Mouse (Mus musculus): ENCODE data around the gene Tnrc6c. TPM values are rescaled to one million over a fixed set of nuclear protein-coding genes. Genes with fewer than 3 reads are reported as not detected.

Tnrc6c gene
- total RNA-seq, 2 experiments from 2014 or later, result 70.1 to 70.4 TPM

DNA sequence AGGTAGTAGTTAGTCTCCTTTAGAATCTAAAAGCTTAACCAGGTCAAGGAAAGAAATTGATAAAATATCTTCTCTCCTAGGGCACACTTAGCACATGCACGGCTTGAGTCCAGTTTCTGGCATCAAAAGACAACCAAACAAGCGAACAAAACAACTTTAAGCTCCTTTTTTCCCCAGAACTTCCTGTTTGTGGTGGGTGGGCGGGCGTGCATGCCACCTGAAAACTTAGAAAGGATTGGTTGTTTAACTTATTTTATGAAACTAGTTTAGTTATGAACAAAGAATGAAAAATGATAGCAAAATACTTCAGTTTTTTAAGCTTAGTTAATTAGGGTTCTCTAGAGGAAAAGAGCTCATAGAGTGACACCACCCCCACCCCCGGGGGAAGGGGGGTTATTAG is 17.5 kb downstream of the Tnrc6c start:
- DNase-seq (ENCODE audit: low spot score in 2 of 2), result no peak

DNA sequence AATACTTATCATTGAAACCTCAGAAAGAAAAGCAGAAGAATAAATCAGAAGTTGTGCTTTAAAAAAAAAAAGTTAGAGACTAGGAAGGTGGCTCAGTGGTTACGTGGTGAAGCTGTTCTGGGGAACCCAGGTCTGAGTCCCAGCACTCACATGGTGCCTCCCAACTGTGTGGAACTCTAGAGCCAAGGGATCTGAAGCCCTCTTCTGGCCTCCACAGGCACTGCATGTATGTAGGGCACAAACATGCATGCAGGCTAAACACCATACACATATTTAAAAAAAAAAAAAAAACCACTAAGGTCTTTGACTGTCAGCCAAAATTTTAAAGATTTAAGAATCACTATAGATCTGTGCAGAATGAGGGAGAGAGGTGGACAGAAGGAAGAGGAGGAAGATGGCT is 20.4 kb downstream of the Tnrc6c start:
- DNase-seq (ENCODE audit: low spot score in 2 of 2), result no peak

DNA sequence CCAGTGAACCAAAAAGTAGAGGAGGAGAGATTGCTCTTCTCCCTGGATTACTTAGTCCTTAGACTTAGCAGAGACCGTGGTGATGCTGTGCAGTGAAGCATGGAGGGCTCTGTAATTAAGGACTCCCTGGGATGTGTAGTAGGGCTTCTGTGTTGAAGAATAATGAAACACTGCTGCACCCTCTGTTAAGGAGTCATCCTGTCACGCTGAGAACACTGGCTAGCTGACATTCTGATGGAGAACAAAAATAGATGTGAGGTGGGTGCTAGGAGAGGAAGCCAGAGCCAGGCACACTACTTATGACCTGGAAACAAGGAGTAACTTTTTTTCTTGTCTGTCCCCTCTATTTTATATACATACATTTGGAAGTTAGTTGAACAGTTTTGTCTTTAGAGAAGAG is 22.6 kb downstream of the Tnrc6c start:
- DNase-seq (ENCODE audit: low spot score in 2 of 2), result no peak

DNA sequence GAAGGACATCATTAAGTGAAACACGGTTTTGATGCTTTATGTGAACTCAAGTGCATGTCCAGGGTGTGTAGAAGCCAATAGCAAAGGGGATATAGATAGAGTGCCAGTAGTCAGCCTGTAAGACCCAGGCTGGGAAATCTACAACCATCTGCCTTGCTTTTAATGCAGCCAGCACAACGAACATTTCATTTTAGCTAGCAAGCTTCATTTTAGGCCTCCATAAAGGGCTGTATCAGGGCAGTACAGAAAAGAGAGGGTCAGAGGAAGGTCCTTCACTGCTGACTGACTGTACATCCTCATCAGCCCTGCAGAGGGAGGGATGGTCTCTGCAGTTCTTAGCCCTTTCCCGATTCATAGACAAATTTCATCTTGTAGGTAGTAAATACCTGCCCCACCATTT is 23.0 kb downstream of the Tnrc6c start:
- DNase-seq (ENCODE audit: low spot score in 2 of 2), result no peak

DNA sequence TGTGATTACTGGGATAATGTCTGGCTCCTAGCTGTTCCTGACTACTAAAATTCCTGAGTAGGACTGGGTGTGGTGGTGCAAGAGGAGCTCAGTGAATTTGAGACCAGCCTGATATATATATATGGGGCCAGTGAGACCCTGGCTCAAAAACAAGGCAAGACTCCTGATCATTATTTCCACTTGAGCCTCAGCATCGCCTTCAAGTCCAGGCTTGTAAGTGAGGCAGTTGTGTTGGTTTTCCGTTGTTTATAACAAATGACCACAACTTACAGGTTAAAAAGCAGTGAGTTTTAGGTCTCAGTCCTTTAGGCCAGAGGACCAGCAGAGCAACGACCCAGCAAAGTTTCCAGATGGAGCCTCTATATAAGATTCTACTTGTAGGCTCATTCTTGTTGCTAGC is 23.5 kb downstream of the Tnrc6c start:
- no peak for DNase-seq (ENCODE audit: low spot score in 2 of 2)

DNA sequence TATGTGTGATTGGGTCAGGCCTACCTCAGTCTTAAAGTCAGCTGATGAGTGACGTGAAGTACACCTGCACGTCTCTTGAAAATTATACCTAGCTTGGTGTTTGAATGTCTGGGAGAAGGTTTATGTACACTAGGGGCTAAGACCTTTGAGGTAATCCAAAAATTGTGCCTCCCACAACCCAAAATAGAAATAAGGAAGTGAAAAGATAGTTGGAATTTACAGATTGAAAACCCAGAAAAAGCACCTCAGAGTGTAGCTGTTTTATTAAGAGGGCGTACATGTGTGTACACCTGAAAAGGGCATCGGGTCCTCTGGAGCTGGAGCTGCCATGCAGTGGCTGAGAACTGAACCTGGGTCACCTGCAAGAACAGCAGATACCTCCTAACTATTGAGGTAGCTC is 24.1 kb downstream of the Tnrc6c start:
- no peak for DNase-seq (ENCODE audit: low spot score in 2 of 2)

DNA sequence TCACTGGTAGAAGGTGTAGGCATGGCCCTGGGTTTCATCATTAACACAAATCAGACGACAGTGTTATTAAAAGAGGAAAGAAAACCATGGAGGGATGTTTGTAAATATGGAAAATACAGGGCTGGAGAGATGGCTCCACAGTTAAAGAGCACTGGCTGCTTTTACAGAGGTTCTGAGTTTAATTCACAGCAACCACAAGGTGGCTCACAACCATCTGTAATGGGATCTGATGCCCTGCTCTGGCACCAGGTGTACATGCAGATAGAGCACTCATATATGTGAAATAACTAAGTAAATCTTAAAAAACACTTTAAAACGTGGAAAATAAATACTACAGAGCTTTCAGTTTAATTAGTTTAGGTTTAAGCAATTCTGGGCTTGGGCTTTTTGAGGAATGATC is 24.7 kb downstream of the Tnrc6c start:
- DNase-seq (ENCODE audit: low spot score in 2 of 2), result no peak

DNA sequence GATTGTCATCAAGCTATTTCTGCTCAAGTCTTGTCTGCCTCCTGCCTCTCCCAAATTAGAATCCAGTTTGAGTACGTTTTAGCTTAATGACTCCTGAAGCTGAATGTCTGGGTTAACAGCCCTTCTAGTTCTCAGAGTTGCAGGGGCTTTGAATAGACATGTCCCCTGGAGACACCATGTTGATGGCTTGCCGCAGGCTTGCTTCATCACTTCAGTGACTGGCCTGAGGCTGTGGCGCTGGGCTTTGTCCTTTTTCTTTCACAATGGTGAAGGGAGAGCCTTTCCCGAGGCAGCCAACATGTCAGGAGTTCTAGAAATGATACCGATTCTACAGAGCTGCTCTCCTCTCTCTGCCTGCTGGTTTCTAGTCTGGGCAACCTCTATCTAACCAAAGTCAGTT is 30.6 kb downstream of the Tnrc6c start:
- DNase-seq (ENCODE audit: low spot score in 2 of 2), result no peak

DNA sequence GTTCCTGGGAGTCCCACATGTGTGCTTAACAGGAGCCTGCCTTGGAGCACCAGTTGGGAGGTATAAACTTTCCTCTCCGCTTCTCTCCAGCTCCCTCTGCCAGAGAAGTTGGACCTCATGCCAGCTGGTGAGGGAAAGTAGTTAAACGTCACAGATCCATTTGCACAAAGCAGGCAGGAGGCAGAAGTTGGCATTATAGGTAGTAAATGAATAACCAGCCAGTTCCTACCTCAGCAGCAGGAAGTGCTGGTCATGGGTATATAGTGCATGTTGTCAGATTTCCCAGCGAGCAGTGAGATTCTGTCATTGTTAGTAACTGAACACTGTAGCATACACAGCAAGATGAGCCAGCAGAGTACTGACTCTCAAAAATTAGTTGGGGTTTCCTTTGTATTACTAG is 31.4 kb downstream of the Tnrc6c start:
- DNase-seq (ENCODE audit: low spot score in 2 of 2), result no peak

DNA sequence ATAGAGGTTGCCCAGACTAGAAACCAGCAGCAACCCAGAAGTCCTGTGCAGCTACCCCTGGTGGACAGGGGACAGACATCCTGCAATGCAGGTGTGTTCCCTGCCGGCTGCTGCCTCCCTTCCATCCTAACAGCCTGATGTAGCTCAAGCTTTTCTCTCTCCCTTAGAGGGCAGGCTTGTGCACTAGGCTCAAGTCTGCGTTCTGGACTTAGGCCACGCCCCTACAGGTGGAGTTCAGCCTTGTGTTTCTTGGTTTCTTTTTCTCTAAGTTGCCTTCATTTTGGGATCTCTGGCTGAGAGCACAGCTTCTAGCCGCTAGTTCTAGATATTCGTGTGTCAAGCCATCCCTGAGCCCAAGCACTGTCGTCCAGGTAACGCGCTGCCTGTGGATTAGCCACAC is 31.9 kb downstream of the Tnrc6c start:
- DNase-seq (ENCODE audit: low spot score in 2 of 2), result no peak

DNA sequence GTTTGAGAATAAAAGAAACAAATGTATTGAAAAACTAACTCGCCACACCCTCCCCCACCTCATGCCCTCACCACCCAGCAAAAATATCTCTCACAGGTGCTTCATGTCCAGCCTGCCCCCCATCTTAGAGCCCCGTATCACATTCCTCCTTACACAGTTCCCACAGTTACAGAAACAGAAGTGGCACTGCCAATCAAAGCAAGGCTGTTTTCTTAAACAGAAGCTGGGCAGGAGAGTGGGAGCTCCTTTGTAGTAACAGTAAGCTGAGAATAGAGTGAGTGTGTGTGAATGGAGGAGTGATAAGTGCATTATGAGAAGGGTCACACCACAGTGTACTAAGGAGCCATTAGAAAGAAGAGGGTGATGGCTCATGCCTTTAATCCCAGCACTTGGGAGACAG is 34.5 kb downstream of the Tnrc6c start:
- no peak for DNase-seq (ENCODE audit: low spot score in 2 of 2)

DNA sequence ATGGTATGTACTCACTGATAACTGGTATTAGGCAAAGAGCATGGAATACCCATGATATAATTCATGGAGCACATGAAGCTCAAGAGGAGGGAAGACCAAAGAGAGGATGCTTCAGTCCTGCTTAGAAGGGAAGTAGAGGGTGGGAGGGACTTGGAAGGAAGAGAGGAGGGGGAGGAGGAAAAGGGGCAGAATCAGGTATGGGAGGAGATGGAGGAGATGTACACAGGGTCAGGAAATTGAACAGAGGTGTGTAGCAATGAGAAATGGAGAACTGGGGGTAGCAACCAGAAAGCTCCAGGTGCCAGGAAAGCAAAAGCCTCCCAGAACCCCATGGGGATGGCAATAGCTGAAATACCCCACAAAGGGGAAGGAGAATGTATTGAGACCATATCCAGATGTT is 37.2 kb downstream of the Tnrc6c start:
- DNase-seq (ENCODE audit: low spot score in 2 of 2), result no peak

DNA sequence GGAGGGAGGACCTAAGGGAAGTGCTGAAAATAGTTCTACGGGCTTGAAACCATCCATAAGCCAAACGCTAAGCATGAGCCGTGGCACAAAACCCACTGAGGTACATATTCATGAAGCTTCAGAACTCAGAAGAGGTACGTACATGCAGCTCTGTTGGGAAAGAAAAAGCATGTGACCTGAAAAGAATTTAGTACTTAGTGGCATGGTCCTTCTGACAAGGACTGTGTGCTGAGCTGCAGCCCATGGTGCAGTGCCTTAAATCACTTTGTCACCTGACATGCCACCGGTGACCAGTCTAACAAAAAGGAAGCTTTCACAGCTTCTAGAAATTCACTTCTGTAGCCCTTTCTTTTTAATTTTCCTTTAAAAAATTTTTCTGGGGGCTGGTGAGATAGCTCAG is 40.0 kb downstream of the Tnrc6c start:
- DNase-seq (ENCODE audit: low spot score in 2 of 2), result no peak

DNA sequence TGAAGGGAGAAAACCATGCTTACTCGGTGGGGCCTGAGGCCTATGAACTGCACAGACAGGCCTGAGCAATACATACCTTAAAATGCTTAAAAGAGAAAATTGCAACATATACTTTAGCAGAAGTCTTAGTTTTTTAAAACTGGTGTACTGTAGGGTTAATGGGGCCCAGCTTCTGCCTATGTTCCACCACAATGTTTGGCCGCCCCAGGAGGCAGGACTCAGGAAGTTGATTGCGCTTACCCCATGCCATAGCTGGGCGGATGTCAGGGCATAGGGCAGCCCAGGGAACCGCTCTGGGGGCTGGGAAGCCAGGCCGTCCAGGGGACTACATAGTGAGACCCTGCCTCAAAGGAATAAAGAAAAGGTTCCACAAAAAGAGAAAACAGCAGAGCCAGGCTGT is 42.5 kb downstream of the Tnrc6c start:
- DNase-seq (ENCODE audit: low spot score in 2 of 2), result no peak

DNA sequence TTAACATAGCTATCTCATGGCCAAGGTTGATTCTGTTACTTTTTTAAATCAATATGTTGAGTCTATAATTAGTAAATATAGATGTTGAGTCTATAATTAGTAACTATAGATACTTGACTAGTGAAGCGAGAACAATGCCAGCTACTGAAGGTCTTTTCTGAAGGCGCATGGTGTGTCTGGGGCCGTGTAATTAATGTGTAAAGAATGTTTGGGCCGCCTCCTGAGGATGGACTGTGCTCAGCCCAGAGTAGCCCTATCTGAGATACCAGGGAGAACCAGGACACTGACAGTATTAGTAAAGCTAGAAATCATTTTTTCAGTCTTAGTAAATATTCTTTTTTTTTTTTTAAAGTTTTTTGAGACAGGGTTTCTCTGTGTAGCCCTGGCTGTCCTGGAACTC is 46.8 kb downstream of the Tnrc6c start:
- DNase-seq (ENCODE audit: low spot score in 2 of 2), result no peak

DNA sequence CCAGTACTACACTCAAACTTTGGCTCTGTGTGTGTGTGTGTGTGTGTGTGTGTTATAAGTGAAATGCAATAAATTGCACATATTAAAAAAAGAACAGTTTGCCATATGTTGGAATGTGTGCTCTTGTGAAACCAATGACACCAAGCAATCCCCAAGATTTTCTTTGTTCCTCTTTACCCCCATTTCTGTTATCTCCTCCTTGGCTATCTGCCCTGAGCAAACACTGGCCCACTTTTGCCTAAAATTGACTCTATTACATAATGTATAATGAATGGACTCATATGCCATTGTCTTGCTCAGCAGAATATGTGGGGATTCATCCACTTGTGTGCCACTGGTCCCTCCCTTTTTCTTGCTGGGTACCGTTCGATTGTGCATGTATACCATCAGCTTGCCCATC is 52.2 kb downstream of the Tnrc6c start:
- DNase-seq (ENCODE audit: low spot score in 2 of 2), result no peak

DNA sequence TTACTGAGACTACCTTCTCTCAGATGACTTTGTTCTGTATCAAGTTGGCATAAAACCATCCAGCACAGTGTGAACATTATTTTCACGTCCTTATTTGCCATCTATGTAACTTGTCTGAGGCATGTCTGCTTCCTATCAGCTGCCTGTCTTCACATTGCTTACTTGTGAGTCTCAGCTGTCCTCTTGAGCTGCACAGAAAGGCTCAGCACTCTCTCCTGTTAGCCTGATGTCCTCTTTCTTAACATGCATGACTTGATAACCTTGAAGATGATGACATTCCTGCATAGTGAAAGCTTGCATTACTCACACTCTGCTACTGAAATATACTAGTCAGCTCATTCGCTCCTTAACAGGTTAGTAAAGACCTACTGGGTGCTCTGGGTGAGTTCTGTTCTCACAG is 53.1 kb downstream of the Tnrc6c start:
- DNase-seq (ENCODE audit: low spot score in 2 of 2), result no peak

DNA sequence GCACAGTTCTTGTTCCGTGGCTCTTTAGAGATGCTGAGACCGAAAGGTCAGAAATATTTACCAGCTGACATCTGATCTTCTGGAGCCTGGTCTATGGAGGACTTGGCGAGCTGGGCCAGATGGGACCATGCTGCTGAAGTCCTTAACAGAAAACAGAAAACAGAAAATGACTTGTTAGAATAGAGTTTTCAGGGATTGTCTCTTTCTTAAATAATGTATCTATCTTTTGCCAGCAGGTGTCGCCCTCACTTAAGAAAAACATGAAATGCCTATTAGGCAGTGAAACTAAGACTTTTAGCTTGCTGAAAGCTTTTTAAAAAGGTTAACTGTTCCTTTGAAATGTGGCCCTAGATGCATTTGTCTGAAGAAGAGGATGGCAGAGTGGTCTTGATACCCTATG is 55.2 kb downstream of the Tnrc6c start:
- DNase-seq (ENCODE audit: low spot score in 2 of 2), result peak; percentile 65

DNA sequence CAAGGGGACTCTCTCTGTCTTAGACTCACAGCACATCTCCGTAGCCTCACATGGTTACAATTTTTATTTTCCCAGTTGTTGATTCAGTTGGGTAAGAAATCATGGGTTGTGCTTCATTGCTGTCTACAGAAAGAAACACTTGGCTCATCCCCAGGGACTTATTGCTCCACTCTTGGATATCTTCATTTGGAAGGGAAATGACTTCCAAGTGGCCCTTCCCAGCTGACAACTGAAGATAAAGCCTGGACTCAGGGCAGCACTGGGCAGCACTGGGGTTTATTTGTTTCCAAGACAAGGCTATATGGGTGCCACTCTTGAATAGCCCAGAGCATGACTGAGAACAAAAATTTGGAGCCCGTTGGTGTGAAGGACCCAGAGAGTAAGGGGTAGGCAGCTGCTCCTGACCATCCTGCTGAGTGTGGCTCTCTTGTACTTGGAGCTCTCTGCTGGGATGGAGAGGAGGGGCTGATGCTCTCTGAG is 56.8 kb downstream of the Tnrc6c start:
- no peak for DNase-seq (ENCODE audit: low spot score in 2 of 2)

DNA sequence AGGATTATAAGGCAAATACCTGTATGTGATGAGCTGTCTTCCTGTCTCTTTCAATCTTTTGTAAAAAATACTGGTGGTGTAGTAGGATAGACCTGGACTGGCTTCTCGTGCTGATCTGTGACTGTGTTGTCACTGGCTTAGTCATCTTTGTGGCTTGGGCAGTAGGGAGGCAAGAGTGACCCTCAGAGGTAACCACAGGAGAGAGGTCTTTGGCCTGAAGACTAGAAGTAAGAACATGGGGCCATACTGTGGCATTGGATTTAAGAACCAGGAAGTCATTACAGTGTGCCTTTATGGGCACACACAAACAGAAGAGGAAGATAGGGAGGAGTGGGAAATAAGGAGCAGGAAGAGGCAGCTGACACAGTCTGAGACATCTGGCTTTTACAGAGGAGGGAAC is 58.0 kb downstream of the Tnrc6c start:
- DNase-seq (ENCODE audit: low spot score in 2 of 2), result no peak

DNA sequence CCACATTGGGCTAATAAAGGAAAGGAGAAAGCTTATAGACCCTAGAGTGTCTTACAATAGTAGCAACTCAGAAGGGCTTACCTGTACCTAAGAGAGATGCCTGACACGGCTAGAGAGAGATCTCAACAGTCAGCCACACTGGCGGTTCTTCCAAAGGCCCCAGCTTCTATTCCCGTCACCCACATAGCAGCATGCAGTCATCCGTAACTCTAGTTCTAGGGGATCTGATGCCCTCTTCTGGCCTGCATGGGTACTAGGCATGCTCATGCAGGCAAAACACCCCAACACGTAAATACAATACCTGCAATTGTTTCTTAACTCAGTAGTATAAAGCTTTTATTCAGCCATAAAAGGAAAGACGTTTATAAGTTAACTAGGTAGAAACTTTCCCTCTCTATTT is 59.3 kb downstream of the Tnrc6c start:
- no peak for DNase-seq (ENCODE audit: low spot score in 2 of 2)

DNA sequence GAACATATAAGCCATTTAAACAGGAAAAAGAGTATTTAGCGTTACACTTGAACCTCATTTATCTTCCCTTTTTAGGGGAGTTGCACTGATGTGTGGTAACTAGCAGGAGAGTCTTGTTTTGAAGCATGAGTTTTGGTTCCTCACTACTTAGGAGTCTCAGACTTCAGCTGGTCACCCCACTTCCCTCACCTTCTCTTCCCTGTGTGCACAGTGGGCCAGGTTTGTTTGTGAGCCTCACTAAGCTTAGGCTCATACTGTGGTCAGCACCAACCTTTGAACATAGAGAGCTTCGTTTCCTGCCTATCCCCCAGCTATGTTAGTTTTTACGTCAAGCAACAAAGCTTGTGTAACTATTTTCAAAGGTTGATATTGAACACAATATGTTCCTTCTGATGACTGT is 64.7 kb downstream of the Tnrc6c start:
- DNase-seq (ENCODE audit: low spot score in 2 of 2), result no peak

DNA sequence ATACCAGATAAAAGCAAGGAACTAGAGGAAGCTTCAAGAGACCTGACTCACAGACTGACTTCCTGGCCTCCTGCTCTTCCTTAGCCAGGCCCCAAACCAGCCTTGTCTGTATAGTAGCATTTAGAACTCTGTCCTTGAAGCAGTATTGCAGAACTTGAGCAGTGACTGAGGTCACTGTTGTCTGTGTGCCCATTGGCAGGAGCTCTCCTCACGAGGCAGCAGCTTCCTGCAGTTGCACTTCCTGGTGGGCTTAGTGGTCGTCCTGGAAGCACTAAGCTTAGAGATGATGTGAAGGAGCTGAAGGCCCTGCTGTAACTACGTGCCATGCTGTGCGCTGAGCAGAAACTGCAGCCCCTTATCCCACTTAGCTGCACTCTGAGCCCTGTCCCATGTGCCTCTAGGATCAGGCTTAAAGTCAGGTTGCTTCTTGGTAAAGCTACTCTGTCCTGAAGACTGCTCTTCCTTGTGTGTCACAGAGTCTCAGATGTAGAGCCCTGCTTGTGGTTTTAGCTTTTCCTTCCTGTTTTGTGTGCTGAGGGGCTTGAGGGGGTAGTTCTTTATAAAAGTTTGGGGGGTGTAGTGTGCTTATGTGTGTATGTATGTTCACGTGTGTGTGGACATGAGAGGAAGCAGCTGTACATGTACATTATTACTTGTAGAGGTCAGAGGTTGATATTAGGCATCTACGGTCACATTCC is 70.7 kb downstream of the Tnrc6c start:
- DNase-seq (ENCODE audit: low spot score in 2 of 2), result no peak

DNA sequence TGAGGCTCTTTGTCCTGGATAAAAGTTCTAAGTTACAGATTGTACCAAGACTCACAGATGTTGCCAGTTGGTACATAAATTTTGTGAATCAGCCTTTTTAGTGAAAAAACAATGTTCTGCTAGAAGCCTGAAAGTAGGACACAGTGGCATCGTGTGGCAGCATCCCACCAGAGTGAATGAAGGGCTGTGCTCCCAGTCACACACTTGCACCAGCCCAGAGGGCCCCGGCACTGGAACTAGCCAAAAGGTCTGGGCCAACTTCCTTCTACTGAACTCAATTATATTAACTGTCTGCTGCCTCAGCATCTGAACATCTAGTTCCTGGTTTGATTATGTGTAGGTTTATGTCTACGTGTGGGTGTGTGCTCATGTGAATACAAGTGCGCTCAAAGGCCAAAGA is 72.9 kb downstream of the Tnrc6c start:
- no peak for DNase-seq (ENCODE audit: low spot score in 2 of 2)

Data from layer of hippocampus, postnatal 10 days (tissue).